Mouse (Mus musculus) ES-Bruce4 (cell line): ENCODE results near the gene Ift43.

Experiments
- CTCF ChIP-seq: IDR thresholded peaks from one replicate; pipeline ENCODE4 v1.8.1; 2011; ENCODE audit warnings: low read depth, low read length
- EP300 ChIP-seq: IDR thresholded peaks from 2 replicates; pipeline ENCODE4 v1.6.1; 2011; ENCODE audit warnings: low read depth, low read length; ENCODE audit not compliant: insufficient read depth

DNA sequence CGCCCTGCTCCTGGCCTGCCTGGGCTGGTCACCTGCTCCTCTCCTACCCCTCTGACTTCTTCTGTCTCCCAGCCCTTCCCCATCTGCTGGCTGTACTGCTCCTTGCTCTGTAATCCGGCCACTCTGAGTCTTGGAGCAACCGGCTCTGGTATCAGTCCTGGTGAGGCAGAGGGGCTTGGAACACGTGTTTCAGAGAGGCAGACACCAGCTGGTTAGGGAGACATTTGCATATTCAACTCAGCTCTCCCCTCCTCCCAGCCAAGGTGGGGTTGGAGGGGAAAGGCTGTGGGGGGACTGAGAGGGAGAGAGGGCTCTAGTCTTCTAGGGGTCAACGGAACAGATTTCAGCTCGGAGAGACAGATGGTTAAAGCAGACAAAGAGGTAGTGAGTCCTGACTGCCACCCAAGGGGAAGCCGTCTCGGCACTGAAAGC is 99.0 kb downstream of the Ift43 start:
- no peak for TF ChIP-seq CTCF
- 0 out of 2 replicates have a peak, but pooled peaks have one; percentile 73 for TF ChIP-seq EP300
